Mouse (Mus musculus): Measurements from ENCODE around the gene Filip1l.

DNA sequence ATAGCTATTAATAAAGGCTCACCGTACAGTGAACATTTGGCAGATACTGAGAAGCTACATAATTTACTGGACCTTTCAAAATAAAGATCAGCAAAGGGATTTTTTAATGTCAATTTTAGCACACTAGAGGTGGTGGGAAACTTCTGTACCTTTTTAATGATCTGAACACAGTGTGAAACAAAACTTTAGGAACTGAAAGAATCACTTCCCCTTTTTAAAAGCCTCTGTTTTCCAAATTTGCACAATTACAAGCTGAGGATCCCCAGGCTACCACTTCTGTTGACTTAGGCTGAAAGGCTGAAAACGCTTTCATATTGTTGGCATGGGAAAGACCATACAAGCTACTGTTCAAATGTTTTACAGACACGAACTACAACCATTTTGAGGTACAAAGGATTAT is 197.2 kb downstream of the Filip1l start:
- TF ChIP-seq CHD2 (IDR thresholded peaks at IDR 0.05; ENCODE audit: low read depth, low read length) (no peak), MAFK (IDR thresholded peaks at IDR 0.05; ENCODE audit: insufficient read depth, low read depth, low read length) (no peak), ZC3H11A (IDR thresholded peaks at IDR 0.05; ENCODE audit: borderline replicate concordance, low read depth, low read length) (no peak), HCFC1 (IDR thresholded peaks at IDR 0.05; ENCODE audit: borderline replicate concordance, insufficient read depth, low read length) (no peak)
